Mouse (Mus musculus) midbrain, postnatal 0 days (tissue): ENCODE measurements around the gene Clcn7. TPM values are rescaled to one million over a fixed set of nuclear protein-coding genes. Genes with fewer than 3 reads are reported as not detected.
A peak's percentile ranks its signal among the peaks of the same experiment; 100 is the strongest.

Source experiments
- ATAC-seq: fragments of 200-750 bp; cut with Nextera tagmentation; 2 replicates; pipeline ENCODE4 v1.8.0; 2017; ENCODE audit warnings: moderate number of reproducible peaks, mild to moderate bottlenecking, moderate TSS enrichment, moderate library complexity; ENCODE audit not compliant: low FRiP score
- DNase-seq: peaks from one replicate; pipeline ENCODE4 v3.0.0-alpha.2; 2015; ENCODE audit warnings: low spot score
- H3K27ac ChIP-seq: fragments of 300-500 bp; sonication (generic); 2 replicates; pipeline ENCODE4 v1.5.1; 2014; ENCODE audit warnings: low read depth, mild to moderate bottlenecking, low read length, mixed read lengths
- H3K27me3 ChIP-seq: fragments of 300-500 bp; sonication (generic); 2 replicates; pipeline ENCODE4 v1.6.1; 2014; ENCODE audit warnings: low read length, control low read depth, mixed read lengths; ENCODE audit not compliant: insufficient read depth
- H3K36me3 ChIP-seq: fragments of 300-500 bp; sonication (generic); 2 replicates; pipeline ENCODE4 v1.6.1; 2014; ENCODE audit warnings: low read length, control low read depth, mixed read lengths; ENCODE audit not compliant: insufficient read depth
- H3K4me1 ChIP-seq: fragments of 300-500 bp; sonication (generic); 2 replicates; pipeline ENCODE4 v1.6.1; 2014; ENCODE audit warnings: mild to moderate bottlenecking, control low read depth, antibody characterized with exemption, low read length, mixed read lengths; ENCODE audit not compliant: insufficient read depth
- H3K4me2 ChIP-seq: fragments of 300-500 bp; sonication (generic); 2 replicates; pipeline ENCODE4 v1.6.1; 2014; ENCODE audit warnings: low read depth, mild to moderate bottlenecking, low read length, mixed read lengths; ENCODE audit not compliant: poor library complexity, severe bottlenecking
- H3K4me3 ChIP-seq: fragments of 300-500 bp; sonication (generic); 2 replicates; pipeline ENCODE4 v1.5.1; 2014; ENCODE audit warnings: low read depth, mild to moderate bottlenecking, low read length, moderate library complexity
- H3K9ac ChIP-seq: fragments of 300-500 bp; sonication (generic); replicated peaks from 2 replicates; pipeline ENCODE4 v1.6.1; 2014; ENCODE audit warnings: mild to moderate bottlenecking, low read length, moderate library complexity, mixed read lengths; ENCODE audit not compliant: poor library complexity, severe bottlenecking
- H3K9me3 ChIP-seq: fragments of 300-500 bp; sonication (generic); 2 replicates; pipeline ENCODE4 v1.6.1; 2016; ENCODE audit warnings: low read length, control low read depth
- CTCF ChIP-seq: IDR thresholded peaks from 2 replicates; pipeline ENCODE4 v1.5.1; 2016; ENCODE audit warnings: antibody characterized with exemption, mild to moderate bottlenecking
- WGBS: fragments of 180-500 bp; shearing (Covaris S2); extraction: QIAGEN DNeasy Blood & Tissue Kit; methylation state at CpG from one replicate; pipeline ENCODE4 v1.1.7; 2014; 5-methylcytosine and 5-hydroxymethylcytosine counted together
- polyA plus RNA-seq: library from polyadenylated mRNA; unstranded; fragments of >200 nt; fragmentation: Nextera tagmentation; extraction: Ambion mirVana; gene quantifications from 2 replicates; pipeline ENCODE4 v1.2.1, GENCODE M21; 2015
- total RNA-seq: library from RNA; depleted of rRNA; stranded (reverse); fragments of >200 nt; gene quantifications from 2 replicates; pipeline ENCODE4 v1.2.3, GENCODE M21; 2014; rRNA removed

The Clcn7 gene
- 37.9 and 39.5 TPM in 2 replicates for total RNA-seq
- 25.5 and 26.7 TPM in 2 replicates for polyA plus RNA-seq

DNA sequence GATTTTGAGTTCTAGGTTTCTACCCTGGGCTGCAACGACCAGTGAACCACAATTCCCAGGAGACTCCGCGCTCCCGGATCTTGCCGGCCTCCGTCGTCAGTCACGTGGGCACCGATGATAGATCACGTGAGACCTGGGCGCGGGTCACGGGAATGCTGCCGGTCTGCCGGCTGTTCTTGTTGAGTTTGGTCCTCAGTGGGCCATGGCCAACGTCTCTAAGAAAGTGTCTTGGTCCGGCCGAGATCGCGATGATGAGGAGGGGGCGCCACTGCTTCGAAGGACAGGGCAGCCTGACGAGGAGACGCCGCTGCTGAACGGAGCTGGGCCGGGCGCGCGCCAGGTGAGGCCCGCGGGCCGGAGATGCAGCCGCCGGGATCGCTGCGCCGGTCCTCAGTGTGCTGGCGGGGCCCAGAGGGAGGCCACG is at the start of gene Clcn7:
Gene Clcn7 (plus strand): TSS at position 117 of the 424 bp plus-strand sequence.
- Histone ChIP-seq H3K27ac (peak within 1 kb of the TSS; percentile 58; the same call in 1 of the 2 replicates), H3K9ac (peak within 1 kb of the TSS; percentile 77), H3K27me3 (no peaks in the 10 kb centered on the region), H3K4me2 (peak within 1 kb of the TSS; percentile 77), H3K36me3 (no peaks in the 10 kb centered on the region; the same call in 1 of the 2 replicates), H3K9me3 (no peaks in the 10 kb centered on the region), H3K4me1 (peaks cover 7% of the 10 kb centered on the region; the same call in 1 of the 2 replicates), H3K4me3 (peak within 1 kb of the TSS; percentile 77)
- peak; percentile 97 for DNase-seq
- no peak for TF ChIP-seq CTCF
- ATAC-seq, result peak; percentile 91
- WGBS, result 1% methylated on average over 38 of the region's 40 CpGs

GRCm38 (mm10) chr17:25083444-25083931 is 49.7 kb upstream of the Clcn7 start, which contains the start of gene Tmem204:
TSS of gene Tmem204 (minus strand) at chr17:25083591.
- no peak for ATAC-seq
- peak; percentile 4 for DNase-seq
- H3K27ac ChIP-seq, result no peak within 1 kb of the TSS

GRCm38 (mm10) chr17:25084835-25085385 is 48.3 kb upstream of the Clcn7 start:
- WGBS, result 86% methylated on average over 13 of the region's 13 CpGs
- DNase-seq (no peak), ATAC-seq (no peak)
- H3K4me1 ChIP-seq, result no peaks in the 10 kb centered on the region
- H3K36me3 ChIP-seq, result peaks cover 37% of the 10 kb centered on the region
- no peak overlapping the region for H3K9ac ChIP-seq
- no peak overlapping the region for H3K4me2 ChIP-seq
- no peaks in the 10 kb centered on the region for H3K9me3 ChIP-seq
- TF ChIP-seq CTCF, result no peak
- H3K4me3 ChIP-seq, result no peak overlapping the region
- H3K27me3 ChIP-seq, result no peaks in the 10 kb centered on the region
- no peak overlapping the region for H3K27ac ChIP-seq

More at GRCm38 (mm10) chr17:25083444-25083931, 49.7 kb upstream of the Clcn7 start, which contains the start of gene Tmem204:
- H3K36me3 ChIP-seq, result peaks cover 30% of the 10 kb centered on the region
- no peaks in the 10 kb centered on the region for H3K4me1 ChIP-seq
- no peak within 1 kb of the TSS for H3K4me2 ChIP-seq
- peak; percentile 52 for TF ChIP-seq CTCF
- no peaks in the 10 kb centered on the region for H3K9me3 ChIP-seq
- H3K9ac ChIP-seq, result no peak within 1 kb of the TSS
- H3K27me3 ChIP-seq, result no peaks in the 10 kb centered on the region
- no peak within 1 kb of the TSS for H3K4me3 ChIP-seq
- 63% methylated on average over 7 of the region's 7 CpGs for WGBS

DNA sequence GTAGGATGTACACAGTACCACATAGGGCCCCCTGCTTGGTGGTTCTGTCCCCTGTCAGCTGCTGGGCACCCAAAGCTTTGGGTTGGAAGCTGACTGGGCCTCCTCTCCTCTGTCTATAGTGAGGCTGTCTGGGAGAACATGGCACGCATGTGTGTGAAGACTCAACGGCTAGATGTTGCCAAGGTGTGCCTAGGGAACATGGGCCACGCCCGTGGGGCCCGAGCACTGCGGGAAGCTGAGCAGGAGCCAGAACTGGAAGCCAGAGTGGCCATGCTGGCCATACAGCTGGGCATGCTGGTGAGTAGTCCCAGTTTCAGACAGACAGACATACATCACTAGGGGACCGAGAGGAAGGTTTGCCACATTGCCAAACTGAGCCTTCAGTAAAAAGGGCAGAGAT is 46.5 kb upstream of the Clcn7 start:
- H3K4me1 ChIP-seq, result no peaks in the 10 kb centered on the region
- no peaks in the 10 kb centered on the region for H3K27me3 ChIP-seq
- WGBS, result 94% methylated on average over 7 of the region's 7 CpGs
- TF ChIP-seq CTCF, result no peak
- H3K9ac ChIP-seq, result no peak overlapping the region
- H3K9me3 ChIP-seq, result no peaks in the 10 kb centered on the region
- peaks cover 33% of the 10 kb centered on the region for H3K36me3 ChIP-seq
- no peak overlapping the region for H3K4me2 ChIP-seq
- ATAC-seq, result no peak
- H3K4me3 ChIP-seq, result no peak overlapping the region
- DNase-seq, result no peak
- H3K27ac ChIP-seq, result no peak overlapping the region

DNA sequence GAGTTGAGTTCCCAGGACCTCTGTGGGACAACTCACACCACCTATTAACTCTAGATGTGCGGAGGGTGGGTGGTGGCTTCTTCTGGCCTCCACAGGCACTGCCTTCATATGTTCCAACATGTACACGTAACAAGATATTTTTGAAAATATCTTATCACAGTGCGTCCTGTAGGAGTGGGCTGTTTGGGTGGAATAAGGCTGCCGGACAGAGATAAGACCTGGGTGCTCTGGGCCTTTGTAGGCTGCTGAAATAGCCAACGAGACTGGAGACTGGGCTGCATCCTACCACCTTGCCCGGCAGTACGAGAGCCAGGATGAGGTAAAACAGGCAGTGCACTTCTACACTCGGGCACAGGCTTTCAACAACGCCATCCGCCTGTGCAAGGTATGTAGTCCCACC is 44.0 kb upstream of the Clcn7 start:
- Histone ChIP-seq H3K27me3 (no peaks in the 10 kb centered on the region), H3K9me3 (no peaks in the 10 kb centered on the region), H3K4me2 (no peak overlapping the region), H3K9ac (no peak overlapping the region), H3K27ac (no peak overlapping the region), H3K36me3 (peaks cover 44% of the 10 kb centered on the region), H3K4me3 (no peak overlapping the region), H3K4me1 (no peaks in the 10 kb centered on the region)
- TF ChIP-seq CTCF, result no peak
- no peak for DNase-seq
- WGBS, result 96% methylated on average over 10 of the region's 10 CpGs
- ATAC-seq, result no peak

- H3K9me3 ChIP-seq, result no peaks in the 10 kb centered on the region
- no peak for TF ChIP-seq CTCF
- ATAC-seq (no peak), DNase-seq (no peak)
- H3K36me3 ChIP-seq, result peaks cover 52% of the 10 kb centered on the region
- H3K27me3 ChIP-seq, result no peaks in the 10 kb centered on the region
- no peaks in the 10 kb centered on the region for H3K4me1 ChIP-seq
- WGBS, result 93% methylated on average over 10 of the region's 10 CpGs
- no peak overlapping the region for H3K4me3 ChIP-seq
- no peak overlapping the region for H3K4me2 ChIP-seq
- no peak overlapping the region for H3K9ac ChIP-seq
- H3K27ac ChIP-seq, result no peak overlapping the region
Observed at GRCm38 (mm10) chr17:25090450-25090849, 42.7 kb upstream of the Clcn7 start.
